Mouse (Mus musculus) adrenal gland, postnatal 25 days (tissue): ENCODE results near the gene Atg4c. TPM values are rescaled to one million over a fixed set of nuclear protein-coding genes. Genes with fewer than 3 reads are reported as not detected.
A peak's percentile ranks its signal among the peaks of the same experiment; 100 is the strongest.

Experiments used
- DNase-seq: peaks from one replicate; pipeline ENCODE4 v3.0.0; 2021; ENCODE audit warnings: mixed read lengths
- long read RNA-seq: library from polyadenylated mRNA; stranded (forward); transcript quantifications from one replicate; pipeline ENCODE4 v2.0.0, GENCODE M21; 2021
- total RNA-seq: library from RNA; stranded (reverse); gene quantifications from 2 replicates; pipeline ENCODE4 v1.2.3, GENCODE M21; 2021

The Atg4c gene
- 15.5 and 17.3 TPM in 2 replicates for total RNA-seq
- long read RNA-seq, transcript Atg4c-201 (11 exons, 3,178 nt), result major isoform, 8 of 20 reads
- long read RNA-seq, partial matches to known transcripts, result 0 of 20 reads
- long read RNA-seq, other reads (novel, unspliced or antisense), result 12 of 20 reads

GRCm38 (mm10) chr4:99193810-99194582, at the start of gene Atg4c:
Gene Atg4c (plus strand): TSS chr4:99193934.
- DNase-seq, result peak; percentile 79

- no peak for DNase-seq
Observed at GRCm38 (mm10) chr4:99151434-99151833, 42.3 kb upstream of the Atg4c start.

GRCm38 (mm10) chr4:99151885-99152558, 41.7 kb upstream of the Atg4c start:
- no peak for DNase-seq

- no peak for DNase-seq
Observed at GRCm38 (mm10) chr4:99156641-99157307, 37.0 kb upstream of the Atg4c start.

GRCm38 (mm10) chr4:99158495-99158894, 35.2 kb upstream of the Atg4c start:
- no peak for DNase-seq

- no peak for DNase-seq
Observed at GRCm38 (mm10) chr4:99160414-99160813, 33.3 kb upstream of the Atg4c start.

- DNase-seq, result no peak
Observed at GRCm38 (mm10) chr4:99160899-99161298, 32.8 kb upstream of the Atg4c start.

- no peak for DNase-seq
Observed at GRCm38 (mm10) chr4:99161457-99161971, 32.2 kb upstream of the Atg4c start.

GRCm38 (mm10) chr4:99163001-99163400, 30.7 kb upstream of the Atg4c start:
- no peak for DNase-seq

- peak; percentile 18 for DNase-seq
Observed at GRCm38 (mm10) chr4:99163547-99163946, 30.2 kb upstream of the Atg4c start.

GRCm38 (mm10) chr4:99168869-99169268, 24.9 kb upstream of the Atg4c start:
- no peak for DNase-seq

GRCm38 (mm10) chr4:99174265-99174664, 19.5 kb upstream of the Atg4c start:
- DNase-seq, result no peak

- no peak for DNase-seq
Observed at GRCm38 (mm10) chr4:99176841-99177240, 16.9 kb upstream of the Atg4c start.

GRCm38 (mm10) chr4:99177255-99177654, 16.5 kb upstream of the Atg4c start:
- no peak for DNase-seq

GRCm38 (mm10) chr4:99178851-99179250, 14.9 kb upstream of the Atg4c start:
- DNase-seq, result no peak

- DNase-seq, result peak; percentile 12
Observed at GRCm38 (mm10) chr4:99179446-99180120, 14.2 kb upstream of the Atg4c start.

- peak; percentile 20 for DNase-seq
Observed at GRCm38 (mm10) chr4:99180921-99181320, 12.8 kb upstream of the Atg4c start.

- peak; percentile 35 for DNase-seq
Observed at GRCm38 (mm10) chr4:99181739-99182419, 11.9 kb upstream of the Atg4c start.

GRCm38 (mm10) chr4:99182660-99183431, 10.9 kb upstream of the Atg4c start:
- no peak for DNase-seq

- no peak for DNase-seq
Observed at GRCm38 (mm10) chr4:99184678-99185077, 9.1 kb upstream of the Atg4c start.

- no peak for DNase-seq
Observed at GRCm38 (mm10) chr4:99185305-99185704, 8.4 kb upstream of the Atg4c start.
